Mouse (Mus musculus): Measurements from ENCODE around the gene Cfap54.

The Cfap54 gene

GRCm38 (mm10) chr10:92730339-92730738, 351.1 kb downstream of the Cfap54 start:
- DNase-seq (ENCODE audit: low spot score), result no peak

- DNase-seq (ENCODE audit: low spot score), result no peak
These were observed 352.7 kb downstream of the Cfap54 start for GRCm38 (mm10) chr10:92728723-92729122.
